Comparison of ENCODE assay signal across 8 mouse cellular contexts in genomic region chr4:134924019-134924741, GRCm38 (mm10). TPM values are rescaled to one million over a fixed set of nuclear protein-coding genes. Genes with fewer than 3 reads are reported as not detected.
DNase-seq lines count a peak whose midpoint lies in the region; ATAC-seq lines count a peak whose summit lies in the region.

No protein-coding gene starts in this region.

- no peaks in the 10 kb centered on the region for H3K27me3 ChIP-seq in forebrain, embryonic 13.5 days

- peak; percentile 48 for ATAC-seq in forebrain, embryonic 13.5 days

- peaks cover 34% of the 10 kb centered on the region for H3K36me3 ChIP-seq in forebrain, embryonic 13.5 days (ENCODE audit: poor library complexity, severe bottlenecking)

- peak overlapping the region; percentile 97 for H3K4me2 ChIP-seq in forebrain, embryonic 13.5 days

- DNase-seq in MN1 (ENCODE audit: low spot score): peak; percentile 85
- DNase-seq in c-Kit-negative CD71-positive TER-119-positive erythroid progenitor cells, embryonic 14.5 days (ENCODE audit: low read depth, low spot score): peak; percentile 74
- peak; percentile 63 for DNase-seq in heart, postnatal 25 days (ENCODE audit: low spot score)
- DNase-seq in layer of hippocampus, postnatal 36 days: peak; percentile 37 to 41
- DNase-seq in mesoderm, embryonic 11.5 days (ENCODE audit: low read depth, low spot score): peak; percentile 60
- peak; percentile 37 for DNase-seq in right cerebral cortex, postnatal 25 days
- peak; percentile 87 for DNase-seq in yolk sac, embryonic 10.5 days (ENCODE audit: low spot score)

- no peaks in the 10 kb centered on the region for H3K9me3 ChIP-seq in forebrain, embryonic 13.5 days (replicated peaks)

- WGBS in forebrain, embryonic 13.5 days: under 1% methylated on average over 75 of the region's 75 CpGs

- peaks cover 26% of the 10 kb centered on the region for H3K4me1 ChIP-seq in forebrain, embryonic 13.5 days

- H3K9ac ChIP-seq in forebrain, embryonic 13.5 days: peak overlapping the region; percentile 99

- intact Hi-C loops in heart, postnatal 25 days (cut with DNase I): no loop called here

- H3K4me3 ChIP-seq in forebrain, embryonic 13.5 days: peak overlapping the region; percentile 100

- H3K27ac ChIP-seq in forebrain, embryonic 13.5 days: peak overlapping the region; percentile 92

RNA-seq across cellular contexts. Expression of gene Rsrp1, which starts 0.8 kb away (rescaled TPM):
- 474 and 488 TPM in 2 replicates for polyA plus RNA-seq in forebrain, embryonic 13.5 days (2015; fragmentation: Nextera tagmentation; extraction: Ambion mirVana)
- 100 to 1,000 TPM; 153 to 208 TPM for total RNA-seq in heart, postnatal 25 days (2021)
- 100 to 1,000 TPM; 238 to 257 TPM for total RNA-seq in layer of hippocampus, postnatal 36 days (2021)

RNA-seq across cellular contexts. Expression of gene Syf2, which starts 6.5 kb away (rescaled TPM):
- 74.8 and 79.1 TPM in 2 replicates for polyA plus RNA-seq in forebrain, embryonic 13.5 days (2015; fragmentation: Nextera tagmentation; extraction: Ambion mirVana)
- total RNA-seq in heart, postnatal 25 days (2021): 10 to 100 TPM; 48.6 to 52.4 TPM
- total RNA-seq in layer of hippocampus, postnatal 36 days (2021): 10 to 100 TPM; 48.1 to 51.9 TPM

RNA-seq across cellular contexts. Expression of gene Tmem50a, which starts 9.4 kb away (rescaled TPM):
- polyA plus RNA-seq in forebrain, embryonic 13.5 days (2015; fragmentation: Nextera tagmentation; extraction: Ambion mirVana): 161 and 176 TPM in 2 replicates
- total RNA-seq in heart, postnatal 25 days (2021): 10 to 100 TPM; 57.7 to 67.6 TPM
- 100 to 1,000 TPM; 103 to 115 TPM for total RNA-seq in layer of hippocampus, postnatal 36 days (2021)

RNA-seq across cellular contexts. Expression of gene Rhd, which starts 59.8 kb away (rescaled TPM):
- polyA plus RNA-seq in forebrain, embryonic 13.5 days (2015; fragmentation: Nextera tagmentation; extraction: Ambion mirVana): 1.5 TPM in 2 replicates
- 1 to 10 TPM; 1.5 to 1.6 TPM for total RNA-seq in heart, postnatal 25 days (2021)
- total RNA-seq in layer of hippocampus, postnatal 36 days (2021): not detected

Comparison
In these comparisons a context has a peak if more than half of its experiments do, and no peak if none do; other contexts are left out.
1. Peak in every context shown above with its lines: DNase-seq, ATAC-seq, H3K4me3 ChIP-seq and H3K27ac ChIP-seq.
2. DNase-seq: peak in every context shown above with its lines; median percentile 87 in yolk sac, embryonic 10.5 days; 85 in MN1; 74 in c-Kit-negative CD71-positive TER-119-positive erythroid progenitor cells, embryonic 14.5 days; 63 in heart, postnatal 25 days; 60 in mesoderm, embryonic 11.5 days; 39 in layer of hippocampus, postnatal 36 days; 37 in right cerebral cortex, postnatal 25 days.